Mouse (Mus musculus): Measurements from ENCODE around the gene St6galnac4. TPM values are rescaled to one million over a fixed set of nuclear protein-coding genes. Genes with fewer than 3 reads are reported as not detected.

St6galnac4 gene
- polyA plus RNA-seq (2014; fragmentation: Nextera tagmentation; extraction: Ambion mirVana), result 13.2 and 13.6 TPM in 2 replicates

GRCm38 (mm10) chr2:32586871-32587351 lies at the start of gene St6galnac4:
TSS of gene St6galnac4 (plus strand) at chr2:32587095.
- peak; percentile 100 for DNase-seq (ENCODE audit: low spot score, missing footprints)
- under 1% methylated on average over 38 of the region's 38 CpGs for whole genome bisulfite sequencing
- no peaks in the 10 kb centered on the region for H3K9me3 ChIP-seq (ENCODE audit: control insufficient read depth, low read length)
- H3K27me3 ChIP-seq (ENCODE audit: control insufficient read depth, insufficient read depth, low read length), result peaks cover 4% of the 10 kb centered on the region; the same call in 1 of the 2 replicates
- H3K4me3 ChIP-seq (ENCODE audit: low read depth, low read length), result peak within 1 kb of the TSS; percentile 49
- peak within 1 kb of the TSS; percentile 73 for H3K9ac ChIP-seq (ENCODE audit: low read length)
- peak within 1 kb of the TSS; percentile 75 for H3K4me2 ChIP-seq
- ATAC-seq (ENCODE audit: low FRiP score), result peak; percentile 87
- no peaks in the 10 kb centered on the region for H3K36me3 ChIP-seq (ENCODE audit: control insufficient read depth, insufficient read depth, low read length)
- peaks cover 12% of the 10 kb centered on the region for H3K4me1 ChIP-seq (ENCODE audit: control insufficient read depth, insufficient read depth, low read length)
- no peak within 1 kb of the TSS for H3K27ac ChIP-seq (ENCODE audit: low read depth, low read length)

GRCm38 (mm10) chr2:32537360-32537905 lies 49.5 kb upstream of the St6galnac4 start:
- Histone ChIP-seq H3K27me3 (ENCODE audit: control insufficient read depth, insufficient read depth, low read length) (no peaks in the 10 kb centered on the region), H3K9me3 (ENCODE audit: control insufficient read depth, low read length) (no peaks in the 10 kb centered on the region), H3K4me1 (ENCODE audit: control insufficient read depth, insufficient read depth, low read length) (peaks cover 53% of the 10 kb centered on the region), H3K4me3 (ENCODE audit: low read depth, low read length) (peak overlapping the region; percentile 80), H3K27ac (ENCODE audit: low read depth, low read length) (0 out of 2 replicates have a peak overlapping the region, but pooled peaks have one; percentile 48), H3K9ac (ENCODE audit: low read length) (peak overlapping the region; percentile 91), H3K4me2 (peak overlapping the region; percentile 79), H3K36me3 (ENCODE audit: control insufficient read depth, insufficient read depth, low read length) (no peaks in the 10 kb centered on the region)
- DNase-seq (ENCODE audit: low spot score, missing footprints) (peak; percentile 84), ATAC-seq (ENCODE audit: low FRiP score) (no peak)
- 10% methylated on average over 9 of the region's 9 CpGs for WGBS

GRCm38 (mm10) chr2:32537941-32538340 lies 49.0 kb upstream of the St6galnac4 start:
- ATAC-seq (ENCODE audit: low FRiP score) (no peak), DNase-seq (ENCODE audit: low spot score, missing footprints) (no peak)
- Histone ChIP-seq H3K4me3 (ENCODE audit: low read depth, low read length) (peak overlapping the region; percentile 80), H3K9me3 (ENCODE audit: control insufficient read depth, low read length) (no peaks in the 10 kb centered on the region), H3K9ac (ENCODE audit: low read length) (peak overlapping the region; percentile 91), H3K4me2 (peak overlapping the region; percentile 79), H3K4me1 (ENCODE audit: control insufficient read depth, insufficient read depth, low read length) (peaks cover 53% of the 10 kb centered on the region), H3K36me3 (ENCODE audit: control insufficient read depth, insufficient read depth, low read length) (no peaks in the 10 kb centered on the region), H3K27ac (ENCODE audit: low read depth, low read length) (no peak overlapping the region), H3K27me3 (ENCODE audit: control insufficient read depth, insufficient read depth, low read length) (no peaks in the 10 kb centered on the region)
- 84% methylated on average over 5 of the region's 5 CpGs for WGBS

- H3K9ac ChIP-seq (ENCODE audit: low read length), result no peak overlapping the region; the same call in 1 of the 2 replicates
- no peak overlapping the region for H3K4me3 ChIP-seq (ENCODE audit: low read depth, low read length)
- no peaks in the 10 kb centered on the region for H3K9me3 ChIP-seq (ENCODE audit: control insufficient read depth, low read length)
- H3K4me1 ChIP-seq (ENCODE audit: control insufficient read depth, insufficient read depth, low read length), result peaks cover 53% of the 10 kb centered on the region
- H3K4me2 ChIP-seq, result no peak overlapping the region
- no peaks in the 10 kb centered on the region for H3K27me3 ChIP-seq (ENCODE audit: control insufficient read depth, insufficient read depth, low read length)
- WGBS, result 72% methylated on average over 4 of the region's 4 CpGs
- no peaks in the 10 kb centered on the region for H3K36me3 ChIP-seq (ENCODE audit: control insufficient read depth, insufficient read depth, low read length)
- ATAC-seq (ENCODE audit: low FRiP score) (no peak), DNase-seq (ENCODE audit: low spot score, missing footprints) (no peak)
- H3K27ac ChIP-seq (ENCODE audit: low read depth, low read length), result no peak overlapping the region
Observed at GRCm38 (mm10) chr2:32538461-32538860, 48.4 kb upstream of the St6galnac4 start.

- no peak overlapping the region for H3K4me3 ChIP-seq (ENCODE audit: low read depth, low read length)
- ATAC-seq (ENCODE audit: low FRiP score), result no peak
- H3K36me3 ChIP-seq (ENCODE audit: control insufficient read depth, insufficient read depth, low read length), result no peaks in the 10 kb centered on the region
- H3K9me3 ChIP-seq (ENCODE audit: control insufficient read depth, low read length), result no peaks in the 10 kb centered on the region
- H3K4me1 ChIP-seq (ENCODE audit: control insufficient read depth, insufficient read depth, low read length), result peaks cover 44% of the 10 kb centered on the region
- no peak overlapping the region for H3K27ac ChIP-seq (ENCODE audit: low read depth, low read length)
- no peak overlapping the region for H3K9ac ChIP-seq (ENCODE audit: low read length)
- no peaks in the 10 kb centered on the region for H3K27me3 ChIP-seq (ENCODE audit: control insufficient read depth, insufficient read depth, low read length)
- no peak overlapping the region for H3K4me2 ChIP-seq
- DNase-seq (ENCODE audit: low spot score, missing footprints), result no peak
- whole genome bisulfite sequencing, result 85% methylated on average over 14 of the region's 14 CpGs
Observed at GRCm38 (mm10) chr2:32539452-32539981, 47.4 kb upstream of the St6galnac4 start.

- Histone ChIP-seq H3K27me3 (ENCODE audit: control insufficient read depth, insufficient read depth, low read length) (no peaks in the 10 kb centered on the region), H3K27ac (ENCODE audit: low read depth, low read length) (no peak overlapping the region), H3K9ac (ENCODE audit: low read length) (no peak overlapping the region), H3K36me3 (ENCODE audit: control insufficient read depth, insufficient read depth, low read length) (no peaks in the 10 kb centered on the region; the same call in 1 of the 2 replicates), H3K4me3 (ENCODE audit: low read depth, low read length) (no peak overlapping the region), H3K4me2 (no peak overlapping the region), H3K4me1 (ENCODE audit: control insufficient read depth, insufficient read depth, low read length) (peaks cover 36% of the 10 kb centered on the region), H3K9me3 (ENCODE audit: control insufficient read depth, low read length) (no peaks in the 10 kb centered on the region)
- WGBS, result 97% methylated on average over 2 of the region's 2 CpGs
- no peak for ATAC-seq (ENCODE audit: low FRiP score)
- no peak for DNase-seq (ENCODE audit: low spot score, missing footprints)
Observed at GRCm38 (mm10) chr2:32541333-32541908, 45.5 kb upstream of the St6galnac4 start.

GRCm38 (mm10) chr2:32541986-32542573 lies 44.8 kb upstream of the St6galnac4 start:
- ATAC-seq (ENCODE audit: low FRiP score), result no peak
- no peaks in the 10 kb centered on the region for H3K27me3 ChIP-seq (ENCODE audit: control insufficient read depth, insufficient read depth, low read length)
- H3K9me3 ChIP-seq (ENCODE audit: control insufficient read depth, low read length), result no peaks in the 10 kb centered on the region
- no peaks in the 10 kb centered on the region; the same call in 1 of the 2 replicates for H3K36me3 ChIP-seq (ENCODE audit: control insufficient read depth, insufficient read depth, low read length)
- H3K4me3 ChIP-seq (ENCODE audit: low read depth, low read length), result no peak overlapping the region
- DNase-seq (ENCODE audit: low spot score, missing footprints), result no peak
- H3K9ac ChIP-seq (ENCODE audit: low read length), result no peak overlapping the region
- H3K27ac ChIP-seq (ENCODE audit: low read depth, low read length), result no peak overlapping the region
- no peak overlapping the region for H3K4me2 ChIP-seq
- H3K4me1 ChIP-seq (ENCODE audit: control insufficient read depth, insufficient read depth, low read length), result peaks cover 29% of the 10 kb centered on the region
- WGBS, result 91% methylated on average over 4 of the region's 4 CpGs

GRCm38 (mm10) chr2:32543031-32543449 lies 43.9 kb upstream of the St6galnac4 start:
- Histone ChIP-seq H3K4me1 (ENCODE audit: control insufficient read depth, insufficient read depth, low read length) (peaks cover 20% of the 10 kb centered on the region), H3K36me3 (ENCODE audit: control insufficient read depth, insufficient read depth, low read length) (no peaks in the 10 kb centered on the region; the same call in 1 of the 2 replicates), H3K9ac (ENCODE audit: low read length) (no peak overlapping the region), H3K27ac (ENCODE audit: low read depth, low read length) (no peak overlapping the region), H3K9me3 (ENCODE audit: control insufficient read depth, low read length) (no peaks in the 10 kb centered on the region), H3K27me3 (ENCODE audit: control insufficient read depth, insufficient read depth, low read length) (no peaks in the 10 kb centered on the region), H3K4me2 (no peak overlapping the region), H3K4me3 (ENCODE audit: low read depth, low read length) (no peak overlapping the region)
- ATAC-seq (ENCODE audit: low FRiP score), result no peak
- 96% methylated on average over 3 of the region's 3 CpGs for WGBS
- DNase-seq (ENCODE audit: low spot score, missing footprints), result no peak

GRCm38 (mm10) chr2:32546951-32547350 lies 39.9 kb upstream of the St6galnac4 start:
- Histone ChIP-seq H3K9me3 (ENCODE audit: control insufficient read depth, low read length) (no peaks in the 10 kb centered on the region), H3K27me3 (ENCODE audit: control insufficient read depth, insufficient read depth, low read length) (no peaks in the 10 kb centered on the region), H3K4me3 (ENCODE audit: low read depth, low read length) (no peak overlapping the region), H3K9ac (ENCODE audit: low read length) (no peak overlapping the region), H3K4me2 (no peak overlapping the region), H3K4me1 (ENCODE audit: control insufficient read depth, insufficient read depth, low read length) (no peaks in the 10 kb centered on the region), H3K27ac (ENCODE audit: low read depth, low read length) (no peak overlapping the region), H3K36me3 (ENCODE audit: control insufficient read depth, insufficient read depth, low read length) (no peaks in the 10 kb centered on the region; the same call in 1 of the 2 replicates)
- 62% methylated on average over 1 of the region's 1 CpGs for WGBS
- no peak for ATAC-seq (ENCODE audit: low FRiP score)
- no peak for DNase-seq (ENCODE audit: low spot score, missing footprints)
